Mouse (Mus musculus): ENCODE measurements around the gene Rap1a. TPM values are rescaled to one million over a fixed set of nuclear protein-coding genes. Genes with fewer than 3 reads are reported as not detected.

Rap1a gene
- polyA plus RNA-seq, 1 experiment: 150 TPM

GRCm38 (mm10) chr3:105807672-105808071 is 6.5 kb upstream of the Rap1a start:
- H3K4me3 ChIP-seq (ENCODE audit: insufficient read depth, low read length): no peak overlapping the region
- no peak overlapping the region for H3K27ac ChIP-seq (ENCODE audit: insufficient read depth, low read length)
- TF ChIP-seq POLR2A (IDR thresholded peaks at IDR 0.05; ENCODE audit: low read depth, low read length) (no peak), CTCF (IDR thresholded peaks at IDR 0.05; ENCODE audit: borderline replicate concordance, insufficient read depth, low read length) (no peak)

GRCm38 (mm10) chr3:105806519-105807249 is 5.5 kb upstream of the Rap1a start:
- TF ChIP-seq CTCF (IDR thresholded peaks at IDR 0.05; ENCODE audit: borderline replicate concordance, insufficient read depth, low read length): no peak

More at GRCm38 (mm10) chr3:105807672-105808071, 6.5 kb upstream of the Rap1a start:
- H3K4me1 ChIP-seq (ENCODE audit: control insufficient read depth, insufficient read depth, low read length): no peaks in the 10 kb centered on the region; the same call in 1 of the 2 replicates

GRCm38 (mm10) chr3:105803600-105803999 is 2.5 kb upstream of the Rap1a start:
- no peak overlapping the region for H3K27ac ChIP-seq (ENCODE audit: insufficient read depth, low read length)
- no peak overlapping the region for H3K4me3 ChIP-seq (ENCODE audit: insufficient read depth, low read length)
- TF ChIP-seq POLR2A (IDR thresholded peaks at IDR 0.05; ENCODE audit: low read depth, low read length) (no peak), CTCF (IDR thresholded peaks at IDR 0.05; ENCODE audit: borderline replicate concordance, insufficient read depth, low read length) (no peak)
- peaks cover 7% of the 10 kb centered on the region for H3K4me1 ChIP-seq (ENCODE audit: control insufficient read depth, insufficient read depth, low read length)

More at GRCm38 (mm10) chr3:105806519-105807249, 5.5 kb upstream of the Rap1a start:
- no peak overlapping the region for H3K4me3 ChIP-seq (ENCODE audit: insufficient read depth, low read length)
- no peaks in the 10 kb centered on the region; the same call in 1 of the 2 replicates for H3K4me1 ChIP-seq (ENCODE audit: control insufficient read depth, insufficient read depth, low read length)
- no peak overlapping the region for H3K27ac ChIP-seq (ENCODE audit: insufficient read depth, low read length)

- TF ChIP-seq POLR2A (IDR thresholded peaks at IDR 0.05; ENCODE audit: low read depth, low read length) (no peak), CTCF (IDR thresholded peaks at IDR 0.05; ENCODE audit: borderline replicate concordance, insufficient read depth, low read length) (no peak)
- Histone ChIP-seq H3K4me1 (ENCODE audit: control insufficient read depth, insufficient read depth, low read length) (peaks cover 7% of the 10 kb centered on the region; the same call in 1 of the 2 replicates), H3K4me3 (ENCODE audit: insufficient read depth, low read length) (peak overlapping the region; percentile 94)
Measured at GRCm38 (mm10) chr3:105800675-105801190, 403 bp downstream of the Rap1a start.

GRCm38 (mm10) chr3:105800156-105800674 is 921 bp downstream of the Rap1a start:
- Histone ChIP-seq H3K4me1 (ENCODE audit: control insufficient read depth, insufficient read depth, low read length) (peaks cover 7% of the 10 kb centered on the region; the same call in 1 of the 2 replicates), H3K4me3 (ENCODE audit: insufficient read depth, low read length) (peak overlapping the region; percentile 94), H3K27ac (ENCODE audit: insufficient read depth, low read length) (peak overlapping the region; percentile 17; the same call in 1 of the 2 replicates)
- TF ChIP-seq CTCF (IDR thresholded peaks at IDR 0.05; ENCODE audit: borderline replicate concordance, insufficient read depth, low read length) (no peak), POLR2A (IDR thresholded peaks at IDR 0.05; ENCODE audit: low read depth, low read length) (no peak)

More at GRCm38 (mm10) chr3:105800675-105801190, 403 bp downstream of the Rap1a start:
- H3K27ac ChIP-seq (ENCODE audit: insufficient read depth, low read length): peak overlapping the region; percentile 17; the same call in 1 of the 2 replicates

GRCm38 (mm10) chr3:105799375-105799774 is 1.8 kb downstream of the Rap1a start:
- Histone ChIP-seq H3K4me1 (ENCODE audit: control insufficient read depth, insufficient read depth, low read length) (peaks cover 7% of the 10 kb centered on the region; the same call in 1 of the 2 replicates), H3K4me3 (ENCODE audit: insufficient read depth, low read length) (peak overlapping the region; percentile 10; the same call in 1 of the 2 replicates), H3K27ac (ENCODE audit: insufficient read depth, low read length) (no peak overlapping the region)
- no peak for TF ChIP-seq POLR2A (IDR thresholded peaks at IDR 0.05; ENCODE audit: low read depth, low read length)

GRCm38 (mm10) chr3:105798770-105799169 is 2.4 kb downstream of the Rap1a start:
- TF ChIP-seq POLR2A (IDR thresholded peaks at IDR 0.05; ENCODE audit: low read depth, low read length) (no peak), CTCF (IDR thresholded peaks at IDR 0.05; ENCODE audit: borderline replicate concordance, insufficient read depth, low read length) (no peak)
- H3K4me1 ChIP-seq (ENCODE audit: control insufficient read depth, insufficient read depth, low read length): peaks cover 7% of the 10 kb centered on the region; the same call in 1 of the 2 replicates
- no peak overlapping the region for H3K27ac ChIP-seq (ENCODE audit: insufficient read depth, low read length)
- no peak overlapping the region for H3K4me3 ChIP-seq (ENCODE audit: insufficient read depth, low read length)

GRCm38 (mm10) chr3:105797427-105797826 is 3.7 kb downstream of the Rap1a start:
- Histone ChIP-seq H3K4me3 (ENCODE audit: insufficient read depth, low read length) (no peak overlapping the region), H3K27ac (ENCODE audit: insufficient read depth, low read length) (no peak overlapping the region), H3K4me1 (ENCODE audit: control insufficient read depth, insufficient read depth, low read length) (peaks cover 7% of the 10 kb centered on the region; the same call in 1 of the 2 replicates)
- TF ChIP-seq CTCF (IDR thresholded peaks at IDR 0.05; ENCODE audit: borderline replicate concordance, insufficient read depth, low read length): no peak
- TF ChIP-seq POLR2A (IDR thresholded peaks at IDR 0.05; ENCODE audit: low read depth, low read length): no peak

- Histone ChIP-seq H3K27ac (ENCODE audit: insufficient read depth, low read length) (no peak overlapping the region), H3K4me1 (ENCODE audit: control insufficient read depth, insufficient read depth, low read length) (peaks cover 7% of the 10 kb centered on the region; the same call in 1 of the 2 replicates), H3K4me3 (ENCODE audit: insufficient read depth, low read length) (no peak overlapping the region)
- TF ChIP-seq POLR2A (IDR thresholded peaks at IDR 0.05; ENCODE audit: low read depth, low read length) (no peak), CTCF (IDR thresholded peaks at IDR 0.05; ENCODE audit: borderline replicate concordance, insufficient read depth, low read length) (no peak)
Measured at GRCm38 (mm10) chr3:105796761-105797160, 4.4 kb downstream of the Rap1a start.

GRCm38 (mm10) chr3:105794309-105794708 is 6.8 kb downstream of the Rap1a start:
- no peak overlapping the region for H3K27ac ChIP-seq (ENCODE audit: insufficient read depth, low read length)
- no peak overlapping the region for H3K4me3 ChIP-seq (ENCODE audit: insufficient read depth, low read length)
- no peak for TF ChIP-seq CTCF (IDR thresholded peaks at IDR 0.05; ENCODE audit: borderline replicate concordance, insufficient read depth, low read length)
- peaks cover 5% of the 10 kb centered on the region; the same call in 1 of the 2 replicates for H3K4me1 ChIP-seq (ENCODE audit: control insufficient read depth, insufficient read depth, low read length)

All from embryonic fibroblast, embryonic 13.5 days (primary cell).